Mouse (Mus musculus) spleen, adult 2 months (tissue): ENCODE results near the gene Mrpl52. TPM values are rescaled to one million over a fixed set of nuclear protein-coding genes. Genes with fewer than 3 reads are reported as not detected.
A peak's percentile ranks its signal among the peaks of the same experiment; 100 is the strongest.

Experiments used
- DNase-seq, 2 experiments: peaks; one replicate each; pipeline versions ENCODE4 v3.0.0 to v3.0.0-alpha.2; 2012 to 2021; ENCODE audit warnings: low spot score in 2 of 2, low read depth in 1 of 2
- H3K27ac ChIP-seq: fragments of 200-500 bp; 2 replicates; pipeline ENCODE4 v1.5.1; 2012; ENCODE audit warnings: low read length, inconsistent platforms; ENCODE audit not compliant: insufficient read depth
- H3K27me3 ChIP-seq: fragments of 200-500 bp; 2 replicates; pipeline ENCODE4 v1.6.1; 2012; ENCODE audit warnings: mild to moderate bottlenecking, moderate library complexity, low read length, inconsistent platforms; ENCODE audit not compliant: control insufficient read depth, insufficient read depth
- H3K36me3 ChIP-seq: fragments of 200-500 bp; 2 replicates; pipeline ENCODE4 v1.6.1; 2012; ENCODE audit warnings: mild to moderate bottlenecking, low read length, inconsistent platforms; ENCODE audit not compliant: control insufficient read depth, insufficient read depth
- H3K4me1 ChIP-seq: fragments of 200-500 bp; 2 replicates; pipeline ENCODE4 v1.6.1; 2011; ENCODE audit warnings: inconsistent platforms; ENCODE audit not compliant: control insufficient read depth, insufficient read depth, insufficient read length
- H3K4me3 ChIP-seq: fragments of 200-500 bp; 2 replicates; pipeline ENCODE4 v1.5.1; 2011; ENCODE audit warnings: mild to moderate bottlenecking, inconsistent platforms; ENCODE audit not compliant: insufficient read depth, insufficient read length; ENCODE audit errors: extremely low read depth
- CTCF ChIP-seq: fragments of 200-500 bp; IDR thresholded peaks from 2 replicates; pipeline ENCODE4 v1.5.1; 2011; ENCODE audit warnings: mild to moderate bottlenecking, inconsistent platforms; ENCODE audit not compliant: insufficient read depth, insufficient read length, insufficient replicate concordance; ENCODE audit errors: extremely low read depth
- POLR2A ChIP-seq: fragments of 200-500 bp; IDR thresholded peaks from 2 replicates; pipeline ENCODE4 v1.6.1; 2011; ENCODE audit warnings: low read depth, low read length, inconsistent platforms
- WGBS: fragments of 180-500 bp; shearing (Covaris S2); methylation state at CpG from one replicate; pipeline ENCODE4 v1.1.7; 2018; 5-methylcytosine and 5-hydroxymethylcytosine counted together
- polyA plus RNA-seq: library from polyadenylated mRNA; depleted of rRNA; stranded (reverse); fragments of >200 nt; gene quantifications from 2 replicates; pipeline ENCODE4 v1.2.3, GENCODE M21; 2012

The Mrpl52 gene
- polyA plus RNA-seq, 1 experiment = 393 TPM

GRCm38 (mm10) chr14:54416830-54417229, 9.9 kb upstream of the Mrpl52 start:
- TF ChIP-seq POLR2A = no peak
- TF ChIP-seq CTCF = no peak
- Histone ChIP-seq H3K4me1 (peaks cover 7% of the 10 kb centered on the region; the same call in 1 of the 2 replicates), H3K4me3 (no peak overlapping the region), H3K27ac (no peak overlapping the region), H3K27me3 (no peaks in the 10 kb centered on the region), H3K36me3 (no peaks in the 10 kb centered on the region)
- WGBS = 88% methylated on average over 4 of the region's 4 CpGs
- no peak for DNase-seq

DNA sequence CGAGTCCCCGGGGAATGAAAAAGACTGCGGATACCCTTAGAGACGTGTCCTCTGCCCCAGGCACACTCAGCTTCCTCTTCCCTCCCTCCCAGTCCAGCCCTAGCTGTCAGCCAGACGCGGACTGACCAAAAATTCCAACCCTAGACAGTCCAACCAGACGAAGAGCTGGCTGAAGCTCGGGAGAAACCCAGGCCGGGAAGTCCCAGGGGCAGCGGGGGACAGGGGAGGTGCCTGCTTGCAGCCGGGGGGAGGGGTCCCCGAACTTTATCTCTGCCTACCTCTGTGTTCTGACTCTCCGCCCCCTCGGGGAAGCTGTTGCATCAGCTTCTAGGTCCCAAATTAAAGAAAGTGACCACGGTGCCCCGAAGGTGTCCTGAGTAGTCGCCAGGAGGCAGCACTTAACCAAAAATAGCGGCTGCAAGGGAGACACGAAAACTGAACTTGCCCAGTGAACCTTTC, 9.1 kb upstream of the Mrpl52 start, which contains the start of gene Slc7a7:
Slc7a7 (minus strand) TSS at position 158 of the 459 bp plus-strand sequence.
- no peak for DNase-seq
- TF ChIP-seq POLR2A = no peak
- no peak for TF ChIP-seq CTCF
- Histone ChIP-seq H3K4me1 (peaks cover 4% of the 10 kb centered on the region; the same call in 1 of the 2 replicates), H3K4me3 (peak within 1 kb of the TSS; percentile 11; the same call in 1 of the 2 replicates), H3K27ac (no peak within 1 kb of the TSS), H3K27me3 (no peaks in the 10 kb centered on the region), H3K36me3 (no peaks in the 10 kb centered on the region)
- WGBS = 50% methylated on average over 19 of the region's 19 CpGs

DNA sequence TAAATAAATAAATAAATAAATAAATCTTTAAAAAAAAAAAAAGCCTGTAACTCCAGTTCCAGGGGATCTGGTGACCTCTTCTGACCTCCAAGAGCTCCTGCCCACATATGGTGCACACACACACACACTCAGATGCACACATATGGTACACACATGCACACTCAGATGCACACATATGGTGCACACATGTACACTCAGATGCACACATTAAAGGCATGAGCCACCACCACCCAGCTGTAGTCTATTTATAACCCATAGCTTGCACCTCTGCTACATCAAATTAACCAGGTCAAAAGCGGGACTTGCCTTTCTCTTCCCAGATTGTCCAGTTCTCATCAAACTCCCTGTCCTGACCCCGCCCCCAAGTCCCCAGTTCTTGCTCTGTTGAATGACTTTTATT, 5.7 kb upstream of the Mrpl52 start:
- no peak for DNase-seq
- no peaks in the 10 kb centered on the region for H3K36me3 ChIP-seq
- TF ChIP-seq POLR2A (no peak), CTCF (no peak)
- 87% methylated on average over 2 of the region's 2 CpGs for WGBS
- no peaks in the 10 kb centered on the region for H3K27me3 ChIP-seq
- no peak overlapping the region for H3K27ac ChIP-seq
- no peak overlapping the region for H3K4me3 ChIP-seq
- H3K4me1 ChIP-seq = peaks cover 4% of the 10 kb centered on the region

- DNase-seq = no peak
Observed at GRCm38 (mm10) chr14:54423406-54423805, 3.3 kb upstream of the Mrpl52 start.

GRCm38 (mm10) chr14:54424634-54425033, 2.1 kb upstream of the Mrpl52 start:
- TF ChIP-seq CTCF (no peak), POLR2A (no peak)

More at GRCm38 (mm10) chr14:54423406-54423805, 3.3 kb upstream of the Mrpl52 start:
- Histone ChIP-seq H3K36me3 (no peaks in the 10 kb centered on the region), H3K4me3 (no peak overlapping the region), H3K27me3 (no peaks in the 10 kb centered on the region), H3K27ac (no peak overlapping the region), H3K4me1 (peaks cover 4% of the 10 kb centered on the region)
- 60% methylated on average over 5 of the region's 5 CpGs for WGBS
- TF ChIP-seq POLR2A = no peak
- peak; percentile 26; the same call in 1 of the 2 replicates for TF ChIP-seq CTCF

DNA sequence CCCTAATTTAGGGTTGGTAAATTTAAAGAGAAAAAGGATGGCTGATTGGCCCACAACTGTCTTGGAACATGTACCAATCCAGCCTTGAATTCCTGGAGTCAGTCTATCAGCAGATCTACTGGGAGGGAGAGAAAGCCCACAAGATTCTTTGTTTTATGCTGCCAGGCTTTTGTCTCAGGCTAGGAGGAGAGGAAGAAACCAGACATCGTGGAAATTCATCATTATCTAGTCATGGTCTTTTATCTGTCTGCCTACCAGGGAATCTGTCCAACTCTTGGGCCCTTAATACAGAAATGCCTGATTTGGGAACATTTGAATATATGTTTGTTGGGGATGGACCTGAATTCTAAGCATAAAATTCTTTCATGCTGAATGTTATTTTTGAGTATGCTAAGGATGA, 1.2 kb upstream of the Mrpl52 start:
- 59% methylated on average over 1 of the region's 1 CpGs for WGBS
- H3K4me3 ChIP-seq = no peak overlapping the region
- H3K27me3 ChIP-seq = no peaks in the 10 kb centered on the region
- TF ChIP-seq CTCF (no peak), POLR2A (no peak)
- H3K27ac ChIP-seq = no peak overlapping the region
- peaks cover 4% of the 10 kb centered on the region for H3K4me1 ChIP-seq
- H3K36me3 ChIP-seq = no peaks in the 10 kb centered on the region
- no peak for DNase-seq

More at GRCm38 (mm10) chr14:54424634-54425033, 2.1 kb upstream of the Mrpl52 start:
- 11% methylated on average over 1 of the region's 1 CpGs for WGBS
- Histone ChIP-seq H3K36me3 (no peaks in the 10 kb centered on the region), H3K4me1 (peaks cover 4% of the 10 kb centered on the region), H3K27ac (no peak overlapping the region), H3K27me3 (no peaks in the 10 kb centered on the region), H3K4me3 (no peak overlapping the region)
- DNase-seq = no peak

DNA sequence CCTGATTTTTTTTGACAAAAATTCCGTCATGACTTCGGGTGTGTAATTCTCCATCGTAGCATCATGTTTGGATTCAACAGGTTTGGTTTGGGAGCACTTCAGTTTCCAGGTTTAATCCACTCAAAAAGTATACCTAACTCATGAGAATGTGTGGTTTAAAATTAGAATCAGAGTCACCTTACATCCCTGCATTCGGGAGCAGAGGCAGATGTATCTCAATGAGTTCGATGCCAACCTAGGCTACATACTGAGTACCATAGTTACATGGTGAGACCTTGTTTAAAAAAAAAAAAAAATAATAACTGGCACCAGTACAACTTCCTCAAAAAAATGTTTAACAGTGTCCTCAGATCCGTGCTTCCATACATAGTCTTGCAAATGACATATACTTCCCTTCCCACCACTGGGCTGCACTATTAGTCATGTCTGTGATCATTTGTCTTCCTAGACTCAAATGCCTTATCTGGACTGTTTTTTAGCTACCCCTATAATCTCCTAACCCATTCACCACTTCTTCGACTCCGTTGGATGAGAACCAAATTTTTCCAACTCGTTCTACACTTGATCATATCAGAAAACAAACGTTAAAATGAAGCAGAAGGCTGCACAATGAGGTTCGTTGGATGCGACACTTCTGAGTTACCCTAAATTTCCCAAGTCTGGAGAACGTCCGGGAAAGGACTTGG, 563 bp upstream of the Mrpl52 start:
- peaks cover 4% of the 10 kb centered on the region for H3K4me1 ChIP-seq
- no peak for DNase-seq
- peak overlapping the region; percentile 61 for H3K4me3 ChIP-seq
- TF ChIP-seq CTCF (no peak), POLR2A (no peak)
- H3K27ac ChIP-seq = peak overlapping the region; percentile 79
- WGBS = 25% methylated on average over 14 of the region's 14 CpGs
- H3K36me3 ChIP-seq = no peaks in the 10 kb centered on the region
- H3K27me3 ChIP-seq = no peaks in the 10 kb centered on the region
